Mouse (Mus musculus): ENCODE data around the gene Spata32. TPM values are rescaled to one million over a fixed set of nuclear protein-coding genes. Genes with fewer than 3 reads are reported as not detected.

Spata32 gene
- polyA plus RNA-seq, 1 experiment, result not detected

DNA sequence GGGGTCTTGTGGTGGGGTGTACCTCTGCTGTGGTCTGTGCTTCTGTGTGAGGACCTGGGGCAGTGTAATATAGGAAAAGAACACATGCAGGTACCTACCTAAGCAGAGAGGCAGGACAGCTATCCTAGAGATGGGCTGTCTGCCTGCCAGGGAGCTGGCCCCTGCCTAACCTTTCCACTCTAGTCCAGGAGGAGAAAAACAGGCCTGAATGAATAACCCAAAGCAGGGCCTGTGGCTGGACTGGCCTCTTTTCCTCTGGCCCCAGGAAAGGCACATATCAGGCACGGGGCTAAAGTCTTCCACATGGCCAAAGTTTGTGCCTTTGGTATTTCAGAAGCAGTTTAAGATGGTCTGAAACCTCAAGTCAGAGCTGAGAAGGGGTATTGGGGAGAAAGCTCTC is 37.8 kb downstream of the Spata32 start:
- H3K9me3 ChIP-seq, result no peaks in the 10 kb centered on the region
- H3K27me3 ChIP-seq (replicated peaks), result peaks cover 15% of the 10 kb centered on the region
- peaks cover 39% of the 10 kb centered on the region for H3K36me3 ChIP-seq (replicated peaks; ENCODE audit: low read length)
- TF ChIP-seq FLI1 (IDR thresholded peaks at IDR 0.05; ENCODE audit: low read length) (no peak), GATA1 (IDR thresholded peaks at IDR 0.05; ENCODE audit: borderline replicate concordance, low read length) (no peak)
- no peak overlapping the region for H3K4me3 ChIP-seq (replicated peaks)
- peaks cover 49% of the 10 kb centered on the region for H3K4me1 ChIP-seq

DNA sequence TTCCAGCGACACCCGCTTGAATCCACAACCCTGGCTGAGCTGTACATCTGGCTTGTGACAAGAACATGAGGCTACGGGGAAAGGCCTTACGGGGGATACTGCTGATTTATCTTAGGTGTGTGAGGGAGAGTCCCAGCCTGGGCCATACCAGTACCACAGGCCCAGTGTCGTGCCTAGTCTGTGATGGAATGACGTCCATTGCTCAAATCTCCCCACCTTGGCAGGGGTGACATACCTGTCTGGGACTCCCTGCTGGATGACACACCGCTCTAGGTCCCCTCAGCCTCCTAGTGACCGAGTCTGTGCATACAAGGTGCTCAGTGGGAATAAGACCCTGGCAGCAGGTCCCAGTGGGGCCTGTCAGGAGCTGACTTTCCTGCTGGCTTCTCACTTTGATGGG is 39.5 kb downstream of the Spata32 start:
- no peaks in the 10 kb centered on the region for H3K9me3 ChIP-seq

DNA sequence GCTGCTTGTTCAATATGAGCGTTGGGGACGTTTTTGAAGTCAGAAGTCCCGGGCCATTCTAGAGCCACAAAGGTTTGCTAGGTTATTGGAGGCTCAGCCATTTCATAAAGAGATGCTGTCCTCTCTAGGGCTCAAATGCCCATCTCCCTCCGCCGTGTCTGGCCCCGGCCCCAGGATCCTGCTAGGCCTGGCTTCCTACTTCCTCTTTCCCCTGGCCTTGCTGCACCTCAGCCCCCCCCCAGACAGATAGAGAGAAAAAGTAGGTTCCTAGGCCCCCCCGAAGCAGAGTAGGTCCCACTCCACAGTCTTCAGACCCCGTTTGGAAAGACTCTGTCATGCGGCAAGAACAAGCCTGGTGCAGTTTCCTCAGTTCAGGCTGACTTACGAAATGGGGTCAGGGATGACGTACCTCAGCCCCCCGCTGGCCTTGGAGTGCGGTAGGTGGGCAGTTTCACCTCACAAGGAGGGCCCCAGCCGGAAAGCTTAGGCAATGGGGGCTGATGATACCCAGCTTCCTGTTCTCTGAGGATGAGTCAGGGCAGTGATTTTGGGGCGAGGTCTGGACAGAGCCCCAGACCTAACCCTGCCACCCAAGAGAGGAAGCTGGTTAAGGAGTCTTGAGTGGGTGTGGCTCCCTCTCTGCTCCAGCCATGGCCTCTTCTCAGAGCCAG is 40.3 kb downstream of the Spata32 start:
- TF ChIP-seq GATA1 (IDR thresholded peaks at IDR 0.05; ENCODE audit: borderline replicate concordance, low read length), result no peak
- TF ChIP-seq FLI1 (IDR thresholded peaks at IDR 0.05; ENCODE audit: low read length), result no peak
- peaks cover 63% of the 10 kb centered on the region for H3K4me1 ChIP-seq
- H3K4me3 ChIP-seq (replicated peaks), result no peak overlapping the region
- peaks cover 23% of the 10 kb centered on the region for H3K27me3 ChIP-seq (replicated peaks)
- H3K36me3 ChIP-seq (replicated peaks; ENCODE audit: low read length), result peaks cover 35% of the 10 kb centered on the region
- H3K9me3 ChIP-seq, result no peaks in the 10 kb centered on the region

More for the DNA sequence above, 39.5 kb downstream of the Spata32 start:
- TF ChIP-seq GATA1 (IDR thresholded peaks at IDR 0.05; ENCODE audit: borderline replicate concordance, low read length) (no peak), FLI1 (IDR thresholded peaks at IDR 0.05; ENCODE audit: low read length) (no peak)
- peaks cover 37% of the 10 kb centered on the region for H3K36me3 ChIP-seq (replicated peaks; ENCODE audit: low read length)
- H3K27me3 ChIP-seq (replicated peaks), result peaks cover 17% of the 10 kb centered on the region
- H3K4me1 ChIP-seq, result peaks cover 55% of the 10 kb centered on the region
- H3K4me3 ChIP-seq (replicated peaks), result peak overlapping the region; percentile 23

DNA sequence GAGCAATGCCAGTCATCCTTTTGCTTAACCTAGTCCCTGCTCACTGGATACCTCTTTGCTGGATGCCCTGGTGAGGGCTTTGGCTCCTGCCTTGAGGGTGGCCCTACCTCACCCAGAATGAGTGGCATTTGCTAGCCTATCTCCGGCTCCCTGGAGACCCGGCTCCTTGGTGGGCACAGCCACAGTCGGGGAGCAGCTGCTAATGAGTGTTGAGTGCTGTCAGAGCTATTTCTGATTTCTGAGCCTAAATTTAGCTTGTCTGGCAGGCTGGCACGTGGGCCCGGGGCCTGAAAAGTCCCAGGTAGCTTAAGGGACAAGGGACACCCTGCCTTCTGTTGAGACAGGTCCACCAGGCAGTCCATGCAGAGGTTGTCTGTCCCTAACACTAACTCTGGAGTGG is 41.0 kb downstream of the Spata32 start:
- Histone ChIP-seq H3K27me3 (replicated peaks) (peaks cover 29% of the 10 kb centered on the region), H3K4me3 (replicated peaks) (peak overlapping the region; percentile 48), H3K4me1 (peaks cover 71% of the 10 kb centered on the region), H3K9me3 (no peaks in the 10 kb centered on the region), H3K36me3 (replicated peaks; ENCODE audit: low read length) (peaks cover 28% of the 10 kb centered on the region)
- TF ChIP-seq GATA1 (IDR thresholded peaks at IDR 0.05; ENCODE audit: borderline replicate concordance, low read length) (no peak), FLI1 (IDR thresholded peaks at IDR 0.05; ENCODE audit: low read length) (no peak)

DNA sequence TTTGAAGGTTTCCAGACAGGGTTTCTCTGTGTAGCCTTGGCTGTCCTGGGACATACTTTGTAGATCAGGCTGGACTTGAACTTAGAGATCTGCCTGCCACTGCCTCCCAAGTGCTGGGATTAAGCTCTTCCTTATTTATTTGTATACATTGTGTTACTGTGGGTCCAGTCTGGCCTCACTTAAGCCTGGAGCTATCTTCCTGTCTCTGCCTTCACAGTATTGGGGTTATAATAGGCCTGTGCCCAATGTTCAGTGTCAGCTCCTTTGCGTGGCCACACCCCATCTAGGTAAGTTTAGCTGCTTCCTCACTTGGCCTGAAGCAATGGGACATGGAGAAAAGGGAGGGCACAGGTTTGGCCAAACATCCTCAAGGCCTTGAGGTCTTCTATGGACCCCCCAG is 41.7 kb downstream of the Spata32 start:
- no peak for TF ChIP-seq GATA1 (IDR thresholded peaks at IDR 0.05; ENCODE audit: borderline replicate concordance, low read length)
- TF ChIP-seq FLI1 (IDR thresholded peaks at IDR 0.05; ENCODE audit: low read length), result no peak
- Histone ChIP-seq H3K4me3 (replicated peaks) (no peak overlapping the region), H3K4me1 (peaks cover 74% of the 10 kb centered on the region), H3K36me3 (replicated peaks; ENCODE audit: low read length) (peaks cover 22% of the 10 kb centered on the region), H3K27me3 (replicated peaks) (peaks cover 36% of the 10 kb centered on the region), H3K9me3 (no peaks in the 10 kb centered on the region)

DNA sequence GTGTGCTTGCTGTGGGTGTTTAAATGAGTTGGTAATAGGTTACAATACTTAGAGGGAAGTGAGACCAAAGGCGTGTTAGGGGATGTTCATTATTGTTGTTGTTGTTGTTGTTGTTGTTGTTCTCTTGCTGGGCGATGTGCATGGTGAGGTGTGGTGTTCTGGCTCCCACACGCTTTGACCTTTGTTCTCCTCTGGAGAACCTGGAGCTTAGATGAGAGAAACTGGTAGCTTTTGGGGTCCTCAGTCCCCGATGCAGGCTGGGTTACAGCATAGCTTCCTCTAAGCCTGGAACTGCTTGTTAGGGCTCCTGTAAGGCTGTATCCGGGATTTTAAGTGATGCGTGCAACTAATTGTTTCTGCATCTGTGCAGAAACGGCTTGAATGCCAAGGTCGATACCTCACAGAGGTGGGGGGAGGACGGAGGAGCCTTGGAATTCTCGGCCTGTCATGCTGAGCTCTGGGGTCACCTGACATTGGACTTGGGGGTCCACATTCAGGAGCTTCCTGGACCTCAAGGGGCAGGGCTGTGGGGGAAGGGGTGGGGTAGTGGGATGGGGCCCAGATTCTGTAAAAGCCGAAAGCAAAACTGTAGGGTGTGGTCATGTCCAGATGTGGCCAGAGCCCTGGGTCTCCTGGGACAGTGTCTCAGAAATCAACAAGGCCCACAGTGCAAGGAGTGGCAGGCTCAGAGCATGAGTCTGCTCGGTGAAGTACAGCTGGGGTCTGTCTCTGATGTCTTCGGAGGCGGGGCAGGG is 42.4 kb downstream of the Spata32 start:
- Histone ChIP-seq H3K9me3 (no peaks in the 10 kb centered on the region), H3K4me1 (peaks cover 81% of the 10 kb centered on the region), H3K36me3 (replicated peaks; ENCODE audit: low read length) (peaks cover 22% of the 10 kb centered on the region), H3K27me3 (replicated peaks) (peaks cover 42% of the 10 kb centered on the region), H3K4me3 (replicated peaks) (peak overlapping the region; percentile 11)
- no peak for TF ChIP-seq GATA1 (IDR thresholded peaks at IDR 0.05; ENCODE audit: borderline replicate concordance, low read length)
- TF ChIP-seq FLI1 (IDR thresholded peaks at IDR 0.05; ENCODE audit: low read length), result no peak

DNA sequence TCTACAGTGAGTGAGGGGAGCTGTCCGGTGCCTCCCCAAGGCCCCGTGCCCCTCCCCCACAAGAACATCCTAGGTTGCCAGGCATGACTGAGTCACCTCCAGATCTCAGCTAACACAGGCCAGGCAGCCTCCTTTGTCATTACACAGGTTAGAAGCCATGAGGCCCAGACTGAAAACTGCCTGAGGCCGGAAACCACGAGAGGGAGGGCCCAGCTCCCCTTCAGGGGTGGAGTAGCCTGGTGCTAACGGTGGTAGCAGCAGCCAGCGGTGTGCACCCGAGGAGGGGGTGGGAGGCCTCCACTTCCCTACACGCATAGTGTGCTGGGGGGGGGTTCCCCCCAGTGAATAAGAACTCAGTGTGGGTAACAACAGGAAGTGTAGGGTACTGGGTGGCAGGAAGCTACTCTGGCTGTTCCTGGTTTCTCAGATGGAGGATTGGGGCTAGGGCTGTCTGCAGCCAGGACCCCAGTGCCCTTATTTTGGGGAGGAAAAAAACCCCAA is 43.3 kb downstream of the Spata32 start:
- Histone ChIP-seq H3K9me3 (no peaks in the 10 kb centered on the region), H3K27me3 (replicated peaks) (peaks cover 48% of the 10 kb centered on the region), H3K4me3 (replicated peaks) (peak overlapping the region; percentile 70), H3K4me1 (peaks cover 90% of the 10 kb centered on the region), H3K36me3 (replicated peaks; ENCODE audit: low read length) (peaks cover 14% of the 10 kb centered on the region)
- no peak for TF ChIP-seq GATA1 (IDR thresholded peaks at IDR 0.05; ENCODE audit: borderline replicate concordance, low read length)
- TF ChIP-seq FLI1 (IDR thresholded peaks at IDR 0.05; ENCODE audit: low read length), result no peak

DNA sequence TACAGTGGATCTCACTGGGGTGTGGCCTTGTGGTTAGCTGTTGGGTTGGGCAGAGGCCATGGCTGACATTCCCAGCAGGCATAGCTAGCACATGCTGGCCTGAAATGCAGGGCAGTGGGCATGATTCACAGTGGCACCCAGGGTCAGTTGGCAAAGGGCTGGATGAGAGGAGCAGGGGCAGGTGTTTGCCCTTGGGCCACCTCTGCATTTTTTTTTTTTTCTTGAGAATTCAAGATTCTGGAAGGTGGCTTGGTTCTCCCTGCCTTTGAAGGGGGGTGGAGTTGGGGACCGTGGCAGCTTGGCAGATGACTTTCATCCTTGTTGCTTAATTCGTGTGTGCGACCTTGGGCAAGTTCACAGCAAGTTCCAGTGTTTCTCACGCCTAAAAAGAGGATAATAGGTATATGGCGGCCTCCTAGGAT is 43.8 kb downstream of the Spata32 start:
- TF ChIP-seq FLI1 (IDR thresholded peaks at IDR 0.05; ENCODE audit: low read length), result no peak
- no peak for TF ChIP-seq GATA1 (IDR thresholded peaks at IDR 0.05; ENCODE audit: borderline replicate concordance, low read length)
- Histone ChIP-seq H3K9me3 (no peaks in the 10 kb centered on the region), H3K27me3 (replicated peaks) (peaks cover 48% of the 10 kb centered on the region), H3K4me3 (replicated peaks) (peak overlapping the region; percentile 74), H3K36me3 (replicated peaks; ENCODE audit: low read length) (peaks cover 9% of the 10 kb centered on the region), H3K4me1 (peaks cover 90% of the 10 kb centered on the region)

DNA sequence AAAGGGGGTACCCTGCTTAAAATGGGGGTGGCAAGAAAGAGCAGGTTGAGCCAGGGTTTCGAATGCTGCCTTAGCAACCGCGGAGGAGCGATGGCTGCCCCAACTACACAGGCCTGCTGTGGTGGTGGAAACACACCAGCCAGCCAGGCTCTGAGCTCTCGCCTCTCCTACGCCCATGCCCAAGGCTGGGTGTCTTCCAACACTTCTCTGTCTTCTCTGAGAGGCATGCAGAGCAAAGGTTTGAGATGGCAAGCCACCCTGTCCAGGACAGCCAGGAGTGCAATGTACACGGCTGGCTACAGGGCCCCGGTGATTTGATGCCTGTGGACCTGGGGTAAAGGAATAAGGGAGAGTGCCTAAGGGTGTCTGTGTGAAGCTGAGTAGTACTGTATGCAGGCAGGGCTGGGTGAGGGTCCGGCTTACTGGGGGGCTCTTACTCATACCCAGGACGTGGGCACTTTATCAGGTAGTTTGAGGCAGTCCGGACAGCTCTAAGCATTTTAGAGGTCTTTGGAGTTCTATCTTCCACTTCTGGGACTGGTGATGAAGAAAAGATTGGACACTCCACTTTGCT is 44.4 kb downstream of the Spata32 start:
- H3K27me3 ChIP-seq (replicated peaks), result peaks cover 47% of the 10 kb centered on the region
- peak overlapping the region; percentile 52 for H3K4me3 ChIP-seq (replicated peaks)
- no peak for TF ChIP-seq FLI1 (IDR thresholded peaks at IDR 0.05; ENCODE audit: low read length)
- no peak for TF ChIP-seq GATA1 (IDR thresholded peaks at IDR 0.05; ENCODE audit: borderline replicate concordance, low read length)
- H3K4me1 ChIP-seq, result peaks cover 92% of the 10 kb centered on the region
- H3K36me3 ChIP-seq (replicated peaks; ENCODE audit: low read length), result peaks cover 3% of the 10 kb centered on the region
- no peaks in the 10 kb centered on the region for H3K9me3 ChIP-seq
